Mouse (Mus musculus): Measurements from ENCODE around the gene Top1.
A peak's percentile ranks its signal among the peaks of the same experiment; 100 is the strongest.

Gene Top1

DNA sequence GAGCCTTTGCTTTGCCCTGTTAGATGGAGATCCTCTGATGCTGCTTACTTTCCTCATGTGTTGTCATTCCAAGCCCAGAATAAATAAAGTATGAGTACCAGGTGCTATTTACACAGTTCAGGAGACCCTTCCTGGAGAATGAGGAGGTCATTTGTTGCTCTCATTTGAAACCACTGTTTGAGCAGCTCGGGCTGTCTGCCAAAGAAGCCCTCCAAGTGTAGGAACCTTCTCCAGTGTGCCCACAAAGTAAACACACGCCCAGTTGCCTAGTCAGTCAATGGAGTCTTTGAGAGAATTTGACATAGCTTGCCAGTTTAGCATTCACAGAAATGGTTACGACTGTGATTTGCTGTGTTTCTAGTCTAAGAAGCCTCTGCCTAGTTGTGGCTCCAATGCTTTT lies 73.1 kb downstream of the Top1 start:
- no peak for DNase-seq (ENCODE audit: low read depth)

DNA sequence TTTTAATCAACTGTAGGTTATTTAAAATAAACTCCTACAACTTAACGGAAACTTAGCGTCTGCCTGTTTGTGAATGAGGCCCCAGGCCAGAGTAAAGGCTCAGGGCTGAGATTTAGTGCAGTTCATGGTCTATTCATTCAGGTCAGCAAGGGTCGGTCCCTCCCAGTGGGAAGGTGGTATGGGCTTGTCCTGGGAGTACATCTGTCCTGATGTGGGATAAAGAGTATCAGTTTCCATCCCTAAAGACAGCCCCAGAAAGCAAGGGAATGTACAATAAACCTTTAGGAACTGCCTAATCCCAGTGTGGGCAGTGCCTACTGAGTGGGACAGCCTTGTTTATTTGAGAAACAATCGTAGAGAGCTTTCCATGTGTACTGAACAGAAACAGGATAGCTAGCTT lies 77.0 kb downstream of the Top1 start:
- DNase-seq (ENCODE audit: low read depth): no peak

DNA sequence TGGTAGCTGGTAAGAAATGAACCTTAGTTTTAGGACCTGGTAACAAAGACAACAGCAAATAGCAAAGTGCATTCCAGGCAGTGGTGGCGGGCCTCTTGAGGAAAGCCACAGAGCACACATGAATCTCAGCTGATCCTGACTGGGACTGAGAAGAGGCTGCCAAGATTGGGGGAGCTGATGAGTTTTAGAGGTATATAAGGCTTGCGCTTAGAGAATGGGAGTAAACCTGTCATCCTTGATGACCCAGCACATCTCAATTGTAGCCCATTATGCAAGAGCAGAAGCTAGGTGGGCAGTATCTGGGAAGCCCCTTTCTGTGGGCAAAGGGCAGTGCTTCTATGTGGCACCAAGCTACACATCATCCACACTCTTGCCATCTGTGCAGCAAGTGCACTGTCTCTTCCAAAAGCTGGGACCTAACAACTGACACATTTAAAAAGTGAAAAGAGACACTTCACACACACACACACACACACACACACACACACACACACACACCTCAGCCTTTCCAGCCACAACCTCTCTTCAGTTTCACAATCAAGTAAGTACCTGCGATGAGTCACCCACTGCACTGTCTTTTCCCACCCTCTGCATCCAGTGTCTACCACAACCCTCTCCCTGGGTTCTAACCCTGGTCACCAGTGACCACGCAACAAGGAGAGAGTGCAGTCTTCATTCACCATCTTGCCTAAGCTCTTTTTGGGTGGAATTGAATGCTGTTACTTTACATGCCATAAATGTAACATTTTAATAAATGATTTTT lies 78.1 kb downstream of the Top1 start:
- no peak for DNase-seq (ENCODE audit: low read depth)

DNA sequence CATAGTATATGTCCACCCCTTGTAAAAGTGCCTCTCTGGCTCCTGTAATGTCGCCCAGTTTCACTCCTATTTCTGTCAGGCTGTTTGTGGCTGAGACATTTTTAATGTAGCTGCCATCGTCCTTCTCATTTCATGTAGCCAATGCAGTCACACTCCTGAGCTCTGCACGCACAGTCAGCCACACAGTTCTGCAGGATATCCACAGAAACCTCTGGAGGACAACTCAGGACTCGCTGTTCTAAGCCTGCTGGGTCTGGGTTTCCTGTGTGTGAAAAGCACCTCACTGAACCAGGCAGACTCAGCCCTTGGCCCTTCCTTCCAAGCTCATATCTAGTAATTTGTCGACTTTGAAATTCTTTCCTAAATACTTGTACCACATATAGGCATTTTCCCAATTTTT lies 78.8 kb downstream of the Top1 start:
- DNase-seq (ENCODE audit: low read depth): no peak

GRCm38 (mm10) chr2:160725877-160726864 lies 80.5 kb downstream of the Top1 start:
- DNase-seq (ENCODE audit: low read depth): no peak

DNA sequence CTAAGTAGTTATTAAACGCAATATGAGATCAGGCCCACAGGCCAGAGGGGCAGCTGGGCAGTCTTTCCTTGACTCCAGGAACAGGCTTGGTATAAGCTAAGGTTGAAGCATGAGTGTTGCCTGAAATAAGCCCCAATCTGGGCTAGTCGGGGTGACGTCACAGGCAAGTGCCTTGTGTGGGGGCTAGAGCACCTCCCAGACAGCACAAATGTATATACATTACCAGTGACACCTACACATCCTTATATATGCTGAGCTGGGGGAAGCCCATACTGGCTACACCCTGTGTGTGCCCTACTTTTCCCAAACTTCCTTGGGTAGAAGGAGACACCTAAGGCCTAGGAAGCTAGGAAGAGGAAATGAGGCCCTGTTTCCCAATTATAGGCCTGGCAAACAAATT lies 83.3 kb downstream of the Top1 start:
- no peak for DNase-seq (ENCODE audit: low read depth)

GRCm38 (mm10) chr2:160729436-160729835 lies 83.7 kb downstream of the Top1 start:
- DNase-seq (ENCODE audit: low read depth): no peak

DNA sequence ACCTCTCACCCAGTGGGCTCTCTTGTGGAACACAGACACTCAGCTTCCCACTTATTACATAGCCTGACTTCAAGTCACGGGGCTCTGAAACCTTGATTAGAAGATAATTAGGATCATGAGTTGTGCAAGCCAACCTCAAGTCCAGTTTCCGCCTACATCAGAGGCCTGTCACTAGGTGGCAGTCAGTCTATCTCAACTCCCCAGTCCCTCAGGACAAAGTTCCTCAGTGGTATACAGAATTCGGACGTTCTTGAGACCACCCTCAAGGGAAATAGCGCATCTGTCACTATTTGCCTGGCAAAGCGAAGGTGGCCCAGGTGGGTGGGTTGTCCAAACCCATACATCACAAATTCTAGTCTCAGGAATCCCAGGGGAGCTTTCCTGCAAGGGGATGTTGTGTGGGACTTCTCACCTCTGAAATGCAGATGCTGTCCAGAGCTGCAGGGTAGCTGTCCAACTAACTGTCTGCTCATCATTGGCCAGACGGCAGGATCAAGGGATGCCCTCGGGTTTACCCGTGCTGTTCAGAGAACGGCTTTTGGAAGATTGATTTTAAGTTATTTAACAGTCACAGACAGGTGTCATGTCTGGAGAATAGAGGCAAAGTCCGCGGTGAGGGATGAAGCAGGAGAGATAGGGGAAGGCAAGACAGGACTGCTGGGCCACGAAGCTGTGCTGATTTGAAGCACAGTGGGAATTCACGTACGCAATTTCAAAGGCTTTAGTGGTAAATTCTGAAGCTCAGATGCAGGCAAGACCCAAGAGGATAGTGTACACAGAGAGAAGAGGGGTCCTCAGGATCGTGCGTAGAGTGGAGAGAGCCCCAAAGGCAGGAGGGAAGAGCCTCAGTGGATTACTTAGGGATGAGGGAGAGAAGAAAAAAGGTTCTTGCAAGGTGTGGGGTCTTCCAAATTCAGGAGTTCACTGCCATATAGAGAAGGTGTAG lies 84.4 kb downstream of the Top1 start:
- DNase-seq (ENCODE audit: low read depth): peak; percentile 67

- no peak for DNase-seq (ENCODE audit: low read depth)
Observed at GRCm38 (mm10) chr2:160730797-160731116, 85.1 kb downstream of the Top1 start.

DNA sequence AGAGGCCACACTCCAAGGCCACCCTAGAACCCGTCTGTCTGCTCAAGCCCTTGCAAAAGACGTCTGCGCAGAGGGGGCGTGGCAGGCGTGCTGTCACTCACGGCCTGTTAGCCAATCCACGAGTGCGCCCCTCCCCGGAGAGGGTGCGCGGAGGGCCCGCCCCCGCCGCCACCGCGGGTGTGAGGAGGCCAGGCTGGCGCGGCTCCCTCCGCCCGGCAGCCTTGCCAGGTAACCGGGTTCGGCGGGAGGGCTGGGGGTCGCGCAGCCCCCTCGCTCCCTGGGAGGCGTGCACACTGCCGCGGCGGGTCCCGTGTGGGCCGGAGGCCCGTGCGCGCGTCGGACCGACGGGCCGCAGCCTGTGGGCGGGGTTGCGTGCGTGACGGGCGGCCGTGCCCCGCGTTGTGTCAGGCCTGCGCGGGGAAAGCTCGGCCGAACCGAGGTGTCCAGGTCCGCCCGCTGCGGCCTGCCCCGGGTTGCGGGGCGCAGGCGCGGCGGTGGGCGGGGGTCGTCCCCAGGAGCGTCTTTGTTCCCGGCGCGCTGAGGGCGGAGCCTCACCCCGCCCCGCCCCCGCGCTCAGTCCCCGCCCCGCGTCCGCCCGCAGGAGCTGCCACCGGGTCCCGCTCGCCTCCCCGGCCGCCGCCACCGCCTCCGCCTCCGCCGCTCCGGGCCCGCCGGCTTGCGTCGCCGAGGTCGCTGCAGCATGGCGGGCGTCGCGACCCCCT lies 85.6 kb downstream of the Top1 start, which contains the start of gene Plcg1:
Gene Plcg1 (plus strand): TSS at position 184 of the 722 bp plus-strand sequence.
- peak; percentile 96 for DNase-seq (ENCODE audit: low read depth)

GRCm38 (mm10) chr2:160731839-160732261 lies 86.2 kb downstream of the Top1 start:
- no peak for DNase-seq (ENCODE audit: low read depth)

DNA sequence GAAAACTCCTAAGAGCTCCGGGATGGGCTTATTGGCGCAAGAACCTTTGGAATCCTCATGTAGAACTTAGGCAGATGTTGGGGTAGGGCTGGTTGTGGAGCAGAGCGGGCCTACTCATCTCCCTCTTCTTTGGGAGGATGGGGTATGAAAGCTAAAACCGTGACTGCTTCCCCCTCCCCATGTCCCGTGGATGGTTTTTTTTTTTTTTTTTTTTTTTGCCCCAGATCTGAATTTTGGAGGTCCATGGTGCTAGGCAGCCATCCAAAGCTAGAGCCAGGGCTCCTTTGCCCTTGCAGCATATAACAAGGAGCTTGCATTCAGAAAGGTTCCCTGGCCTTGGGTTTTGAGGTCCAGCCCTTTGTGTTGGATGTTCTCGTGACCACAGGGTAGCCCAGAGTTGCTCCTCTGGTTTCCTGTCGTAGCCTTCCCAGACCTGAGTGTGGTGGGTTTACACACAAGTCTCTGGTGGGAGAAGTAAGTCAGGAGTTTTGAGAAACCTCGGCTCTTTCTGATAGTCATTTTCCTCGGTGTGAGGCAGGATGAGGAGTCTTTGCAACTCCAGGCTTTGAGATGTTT lies 86.8 kb downstream of the Top1 start:
- DNase-seq (ENCODE audit: low read depth): no peak

DNA sequence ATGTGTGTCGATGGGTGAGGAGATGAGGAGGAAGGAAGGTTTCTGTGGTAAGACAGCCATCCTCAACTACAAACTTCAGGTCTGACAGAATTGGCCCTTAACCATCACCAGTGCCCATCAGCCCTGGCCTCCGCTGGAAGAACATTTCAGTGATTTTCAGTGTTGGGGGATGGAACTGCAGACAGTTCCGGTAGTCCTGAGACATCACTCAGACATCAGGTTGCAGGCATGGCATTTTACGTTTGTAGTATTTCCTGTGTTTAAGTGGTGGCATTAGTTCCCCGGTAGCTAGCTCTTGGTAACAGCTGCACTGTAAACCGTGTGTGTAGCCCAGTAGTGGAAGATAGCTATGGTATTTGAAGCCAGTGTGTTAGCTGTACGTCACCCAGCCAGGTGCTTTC lies 87.4 kb downstream of the Top1 start:
- DNase-seq (ENCODE audit: low read depth): peak; percentile 85

DNA sequence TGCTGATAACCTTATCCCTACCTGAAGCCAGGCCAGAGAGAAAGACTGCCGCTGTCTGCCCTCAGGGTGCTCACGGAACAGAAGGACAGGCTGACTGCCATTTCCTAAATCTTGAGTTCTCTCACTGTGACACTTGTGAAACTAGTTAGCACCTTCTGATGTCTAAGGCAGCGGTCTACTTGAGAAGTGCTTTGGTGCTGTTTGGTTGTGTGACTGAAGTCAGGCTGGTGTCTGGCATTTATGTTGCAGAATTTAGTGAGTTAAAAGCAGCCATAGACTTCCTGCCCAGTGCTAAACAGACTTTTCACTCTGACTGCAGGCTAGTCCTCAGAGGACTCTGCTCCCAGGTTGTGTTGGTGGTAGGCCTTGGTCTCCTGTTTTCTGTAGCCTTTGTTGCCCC lies 88.6 kb downstream of the Top1 start:
- peak; percentile 81 for DNase-seq (ENCODE audit: low read depth)

GRCm38 (mm10) chr2:160735706-160736310 lies 90.1 kb downstream of the Top1 start:
- peak; percentile 73 for DNase-seq (ENCODE audit: low read depth)

- DNase-seq (ENCODE audit: low read depth): no peak
Observed at GRCm38 (mm10) chr2:160736466-160736865, 90.8 kb downstream of the Top1 start.

GRCm38 (mm10) chr2:160738354-160738753 lies 92.7 kb downstream of the Top1 start:
- no peak for DNase-seq (ENCODE audit: low read depth)

GRCm38 (mm10) chr2:160739647-160740356 lies 94.1 kb downstream of the Top1 start:
- DNase-seq (ENCODE audit: low read depth): peak; percentile 53

- peak; percentile 71 for DNase-seq (ENCODE audit: low read depth)
Observed at GRCm38 (mm10) chr2:160740521-160741156, 95.0 kb downstream of the Top1 start.
